Mouse (Mus musculus): Measurements from ENCODE around the gene Grm6. TPM values are rescaled to one million over a fixed set of nuclear protein-coding genes. Genes with fewer than 3 reads are reported as not detected.

The Grm6 gene
- total RNA-seq (2012; rRNA removed) = 0.71 and 0.74 TPM in 2 replicates

GRCm38 (mm10) chr11:50850177-50850735, at the start of gene Grm6:
Gene Grm6 (plus strand): TSS chr11:50850685.
- no peaks in the 10 kb centered on the region for H3K36me3 ChIP-seq (ENCODE audit: control insufficient read depth, insufficient read depth, low read length, poor library complexity, severe bottlenecking)
- H3K4me3 ChIP-seq (ENCODE audit: insufficient read depth in 1 of 2, low read depth in 1 of 2, low read length in 2 of 2, poor library complexity in 1 of 2, severe bottlenecking in 1 of 2) = peak within 1 kb of the TSS; percentile 27 to 70
- H3K4me1 ChIP-seq (ENCODE audit: control insufficient read depth in 2 of 2, insufficient read depth in 2 of 2, low read length in 2 of 2, poor library complexity in 1 of 2) = peaks cover 2 to 19% of the 10 kb centered on the region in 2 experiments; a peak in 3 of 4 replicates
- TF ChIP-seq ZNF384 (IDR thresholded peaks at IDR 0.05; ENCODE audit: low read depth, low read length) = no peak
- TF ChIP-seq HCFC1 (IDR thresholded peaks at IDR 0.05; ENCODE audit: borderline replicate concordance, insufficient read depth, low read length) = no peak
- TF ChIP-seq ZC3H11A (IDR thresholded peaks at IDR 0.05; ENCODE audit: borderline replicate concordance, low read depth, low read length) = no peak
- TF ChIP-seq CHD2 (IDR thresholded peaks at IDR 0.05; ENCODE audit: low read depth, low read length) = no peak
- TF ChIP-seq MAFK (IDR thresholded peaks at IDR 0.05; ENCODE audit: insufficient read depth, low read depth, low read length) = no peak
- in situ Hi-C loops (cut with MboI; ENCODE audit: low sequenced_read_pairs in 2 of 2, unreplicated experiment in 2 of 2) = no loop called here
- H3K27ac ChIP-seq (ENCODE audit: insufficient read depth, low read depth, low read length, poor library complexity, severe bottlenecking) = no peak within 1 kb of the TSS
- DNase-seq (ENCODE audit: low read depth, low spot score) = no peak
- H3K9ac ChIP-seq (ENCODE audit: insufficient read depth, low read depth, low read length, poor library complexity, severe bottlenecking) = peak within 1 kb of the TSS; percentile 39; the same call in 1 of the 2 replicates
- H3K9me3 ChIP-seq (ENCODE audit: control insufficient read depth, insufficient read depth, low read depth, low read length) = no peaks in the 10 kb centered on the region

GRCm38 (mm10) chr11:50814233-50814632, 36.3 kb upstream of the Grm6 start:
- Histone ChIP-seq H3K9ac (ENCODE audit: insufficient read depth, low read depth, low read length, poor library complexity, severe bottlenecking) (no peak overlapping the region), H3K9me3 (ENCODE audit: control insufficient read depth, insufficient read depth, low read depth, low read length) (no peaks in the 10 kb centered on the region), H3K4me3 (ENCODE audit: insufficient read depth in 1 of 2, low read depth in 1 of 2, low read length in 2 of 2, poor library complexity in 1 of 2, severe bottlenecking in 1 of 2) (no peak overlapping the region), H3K36me3 (ENCODE audit: control insufficient read depth, insufficient read depth, low read length, poor library complexity, severe bottlenecking) (peaks cover 7% of the 10 kb centered on the region), H3K27ac (ENCODE audit: insufficient read depth, low read depth, low read length, poor library complexity, severe bottlenecking) (no peak overlapping the region), H3K4me1 (ENCODE audit: control insufficient read depth in 2 of 2, insufficient read depth in 2 of 2, low read length in 2 of 2, poor library complexity in 1 of 2) (no peaks in the 10 kb centered on the region)
- DNase-seq (ENCODE audit: low read depth, low spot score) = no peak
- in situ Hi-C loops (cut with MboI; ENCODE audit: low sequenced_read_pairs in 2 of 2, unreplicated experiment in 2 of 2) = no loop called here
- peak; percentile 97 for TF ChIP-seq MAFK (IDR thresholded peaks at IDR 0.05; ENCODE audit: insufficient read depth, low read depth, low read length)
- no peak for TF ChIP-seq HCFC1 (IDR thresholded peaks at IDR 0.05; ENCODE audit: borderline replicate concordance, insufficient read depth, low read length)

DNA sequence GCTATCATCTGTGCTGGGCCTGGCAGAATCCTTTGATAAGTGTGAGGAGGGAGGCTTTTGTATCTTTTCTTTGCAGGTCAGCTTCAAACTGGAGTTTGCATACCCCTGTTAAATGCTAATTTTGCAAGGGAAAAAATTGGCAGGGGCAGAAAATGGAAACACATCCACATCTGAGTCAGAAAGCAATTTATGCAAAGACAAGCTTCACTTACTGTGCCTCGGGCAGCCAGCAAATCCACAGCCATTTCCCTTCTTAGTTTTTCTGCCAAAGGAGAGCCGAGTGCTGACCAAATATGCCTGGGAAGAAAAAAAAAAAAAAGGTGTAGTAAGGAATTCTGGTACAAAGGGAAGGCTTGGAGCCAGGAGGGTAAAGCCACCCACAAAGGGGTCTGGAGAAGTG, 24.3 kb upstream of the Grm6 start:
- Histone ChIP-seq H3K9me3 (ENCODE audit: control insufficient read depth, insufficient read depth, low read depth, low read length) (no peaks in the 10 kb centered on the region), H3K9ac (ENCODE audit: insufficient read depth, low read depth, low read length, poor library complexity, severe bottlenecking) (no peak overlapping the region), H3K27ac (ENCODE audit: insufficient read depth, low read depth, low read length, poor library complexity, severe bottlenecking) (no peak overlapping the region), H3K36me3 (ENCODE audit: control insufficient read depth, insufficient read depth, low read length, poor library complexity, severe bottlenecking) (peaks cover 2% of the 10 kb centered on the region; the same call in 1 of the 2 replicates), H3K4me3 (ENCODE audit: insufficient read depth in 1 of 2, low read depth in 1 of 2, low read length in 2 of 2, poor library complexity in 1 of 2, severe bottlenecking in 1 of 2) (no peak overlapping the region), H3K4me1 (ENCODE audit: control insufficient read depth in 2 of 2, insufficient read depth in 2 of 2, low read length in 2 of 2, poor library complexity in 1 of 2) (peaks cover 0 to 3% of the 10 kb centered on the region in 2 experiments; a peak in 1 of 4 replicates)
- no peak for TF ChIP-seq CHD2 (IDR thresholded peaks at IDR 0.05; ENCODE audit: low read depth, low read length)
- no peak for TF ChIP-seq ZC3H11A (IDR thresholded peaks at IDR 0.05; ENCODE audit: borderline replicate concordance, low read depth, low read length)
- TF ChIP-seq HCFC1 (IDR thresholded peaks at IDR 0.05; ENCODE audit: borderline replicate concordance, insufficient read depth, low read length) = no peak
- TF ChIP-seq MAFK (IDR thresholded peaks at IDR 0.05; ENCODE audit: insufficient read depth, low read depth, low read length) = no peak
- TF ChIP-seq ZNF384 (IDR thresholded peaks at IDR 0.05; ENCODE audit: low read depth, low read length) = no peak
- in situ Hi-C loops (cut with MboI; ENCODE audit: low sequenced_read_pairs in 2 of 2, unreplicated experiment in 2 of 2) = no loop called here
- DNase-seq (ENCODE audit: low read depth, low spot score) = no peak

GRCm38 (mm10) chr11:50827010-50827953, 23.2 kb upstream of the Grm6 start, which contains the start of gene Zfp354c:
Gene Zfp354c (minus strand): TSS chr11:50827724.
- Histone ChIP-seq H3K27ac (ENCODE audit: insufficient read depth, low read depth, low read length, poor library complexity, severe bottlenecking) (no peak within 1 kb of the TSS), H3K9me3 (ENCODE audit: control insufficient read depth, insufficient read depth, low read depth, low read length) (no peaks in the 10 kb centered on the region), H3K4me3 (ENCODE audit: insufficient read depth in 1 of 2, low read depth in 1 of 2, low read length in 2 of 2, poor library complexity in 1 of 2, severe bottlenecking in 1 of 2) (peak within 1 kb of the TSS; percentile 93), H3K9ac (ENCODE audit: insufficient read depth, low read depth, low read length, poor library complexity, severe bottlenecking) (peak within 1 kb of the TSS; percentile 95), H3K4me1 (ENCODE audit: control insufficient read depth in 2 of 2, insufficient read depth in 2 of 2, low read length in 2 of 2, poor library complexity in 1 of 2) (peaks cover 0 to 3% of the 10 kb centered on the region in 2 experiments; a peak in 1 of 4 replicates), H3K36me3 (ENCODE audit: control insufficient read depth, insufficient read depth, low read length, poor library complexity, severe bottlenecking) (peaks cover 2% of the 10 kb centered on the region; the same call in 1 of the 2 replicates)
- in situ Hi-C loops (cut with MboI; ENCODE audit: low sequenced_read_pairs in 2 of 2, unreplicated experiment in 2 of 2) = no loop called here
- no peak for TF ChIP-seq CHD2 (IDR thresholded peaks at IDR 0.05; ENCODE audit: low read depth, low read length)
- TF ChIP-seq ZC3H11A (IDR thresholded peaks at IDR 0.05; ENCODE audit: borderline replicate concordance, low read depth, low read length) = no peak
- TF ChIP-seq HCFC1 (IDR thresholded peaks at IDR 0.05; ENCODE audit: borderline replicate concordance, insufficient read depth, low read length) = peak; percentile 96
- DNase-seq (ENCODE audit: low read depth, low spot score) = peak; percentile 72

Measured in ES-E14 (cell line).